Mouse (Mus musculus) forebrain, embryonic 11.5 days (tissue): ENCODE results near the gene Ddx23. TPM values are rescaled to one million over a fixed set of nuclear protein-coding genes. Genes with fewer than 3 reads are reported as not detected.

Experiments used
- ATAC-seq: fragments of 200-750 bp; cut with Nextera tagmentation; replicated peaks from 2 replicates; pipeline ENCODE4 v1.8.0; 2017; ENCODE audit warnings: moderate TSS enrichment; ENCODE audit not compliant: low FRiP score
- DNase-seq: peaks from one replicate; pipeline ENCODE4 v3.0.0-alpha.2; 2017; ENCODE audit warnings: low spot score
- H3K27ac ChIP-seq: fragments of 300-500 bp; sonication (generic); 2 replicates; pipeline ENCODE4 v1.5.1; 2014; ENCODE audit warnings: low read depth, low read length
- H3K27me3 ChIP-seq: fragments of 300-500 bp; sonication (generic); 2 replicates; pipeline ENCODE4 v1.6.1; 2014; ENCODE audit warnings: mild to moderate bottlenecking, low read length, mixed read lengths; ENCODE audit not compliant: control insufficient read depth, insufficient read depth
- H3K36me3 ChIP-seq: fragments of 300-500 bp; sonication (generic); 2 replicates; pipeline ENCODE4 v1.6.1; 2014; ENCODE audit warnings: mild to moderate bottlenecking, low read length, moderate library complexity, mixed read lengths; ENCODE audit not compliant: control insufficient read depth, insufficient read depth
- H3K4me1 ChIP-seq: fragments of 300-500 bp; sonication (generic); replicated peaks from 2 replicates; pipeline ENCODE4 v1.6.1; 2014; ENCODE audit warnings: low read length, mixed read lengths; ENCODE audit not compliant: control insufficient read depth, insufficient read depth
- H3K4me2 ChIP-seq: fragments of 300-500 bp; sonication (generic); 2 replicates; pipeline ENCODE4 v1.6.1; 2014; ENCODE audit warnings: low read depth, mild to moderate bottlenecking, low read length, moderate library complexity, mixed read lengths; ENCODE audit not compliant: severe bottlenecking
- H3K4me3 ChIP-seq: fragments of 300-500 bp; sonication (generic); 2 replicates; pipeline ENCODE4 v1.5.1; 2014; ENCODE audit warnings: low read depth, low read length
- H3K9ac ChIP-seq: fragments of 300-500 bp; sonication (generic); 2 replicates; pipeline ENCODE4 v1.6.1; 2014; ENCODE audit warnings: low read length
- H3K9me3 ChIP-seq: fragments of 300-500 bp; sonication (generic); 2 replicates; pipeline ENCODE4 v1.6.1; 2016; ENCODE audit warnings: low read length, mixed read lengths; ENCODE audit not compliant: control insufficient read depth
- WGBS: fragments of 180-500 bp; shearing (Covaris S2); extraction: QIAGEN DNeasy Blood & Tissue Kit; methylation state at CpG from one replicate; pipeline ENCODE4 v1.1.7; 2014; 5-methylcytosine and 5-hydroxymethylcytosine counted together
- polyA plus RNA-seq: library from polyadenylated mRNA; unstranded; fragments of >200 nt; fragmentation: Nextera tagmentation; extraction: Ambion mirVana; gene quantifications from 2 replicates; pipeline ENCODE4 v1.2.1, GENCODE M21; 2014

The Ddx23 gene
- polyA plus RNA-seq, 1 experiment from 2014 or later, result 24.2 TPM

DNA sequence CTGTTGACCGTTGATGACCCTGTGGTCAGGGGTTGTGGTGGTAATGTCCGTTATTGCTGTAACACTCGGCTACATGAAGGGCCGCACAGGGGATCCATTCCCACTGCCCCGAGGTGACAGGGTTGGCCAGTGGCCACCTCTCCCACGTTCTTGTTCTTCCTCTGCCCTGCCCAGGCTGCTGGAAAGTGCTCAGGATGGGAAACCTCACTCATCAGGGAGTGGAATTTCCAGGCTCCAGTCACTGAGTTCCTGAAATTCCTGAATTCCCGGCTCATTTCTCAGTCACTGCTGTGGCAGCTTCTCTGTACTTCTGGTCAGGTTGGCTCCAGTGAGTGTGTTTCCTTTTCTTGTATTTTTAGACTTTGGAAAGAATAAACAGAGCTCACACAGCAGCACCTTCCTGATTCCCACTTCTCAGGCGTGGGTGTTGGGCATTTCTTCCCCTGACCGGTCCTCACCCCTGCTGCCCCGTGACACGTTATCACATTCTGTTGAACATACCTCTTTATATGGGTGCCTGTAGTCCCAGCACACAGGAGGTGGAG is 29.5 kb upstream of the Ddx23 start:
- no peak overlapping the region for H3K27ac ChIP-seq
- peaks cover 13% of the 10 kb centered on the region for H3K4me1 ChIP-seq
- H3K36me3 ChIP-seq, result no peaks in the 10 kb centered on the region
- no peak for ATAC-seq
- 57% methylated on average over 11 of the region's 11 CpGs for WGBS
- no peak overlapping the region for H3K4me2 ChIP-seq
- no peaks in the 10 kb centered on the region for H3K9me3 ChIP-seq
- no peak overlapping the region for H3K9ac ChIP-seq
- no peaks in the 10 kb centered on the region for H3K27me3 ChIP-seq
- DNase-seq, result no peak
- no peak overlapping the region for H3K4me3 ChIP-seq

GRCm38 (mm10) chr15:98691486-98692147 is 28.9 kb upstream of the Ddx23 start:
- WGBS, result 4% methylated on average over 7 of the region's 7 CpGs
- Histone ChIP-seq H3K27me3 (no peaks in the 10 kb centered on the region), H3K9ac (no peak overlapping the region), H3K4me1 (peaks cover 13% of the 10 kb centered on the region), H3K36me3 (no peaks in the 10 kb centered on the region), H3K4me2 (peak overlapping the region; percentile 22), H3K9me3 (no peaks in the 10 kb centered on the region), H3K27ac (peak overlapping the region; percentile 26; the same call in 1 of the 2 replicates), H3K4me3 (no peak overlapping the region)
- ATAC-seq (peak; percentile 80), DNase-seq (peak; percentile 73)

DNA sequence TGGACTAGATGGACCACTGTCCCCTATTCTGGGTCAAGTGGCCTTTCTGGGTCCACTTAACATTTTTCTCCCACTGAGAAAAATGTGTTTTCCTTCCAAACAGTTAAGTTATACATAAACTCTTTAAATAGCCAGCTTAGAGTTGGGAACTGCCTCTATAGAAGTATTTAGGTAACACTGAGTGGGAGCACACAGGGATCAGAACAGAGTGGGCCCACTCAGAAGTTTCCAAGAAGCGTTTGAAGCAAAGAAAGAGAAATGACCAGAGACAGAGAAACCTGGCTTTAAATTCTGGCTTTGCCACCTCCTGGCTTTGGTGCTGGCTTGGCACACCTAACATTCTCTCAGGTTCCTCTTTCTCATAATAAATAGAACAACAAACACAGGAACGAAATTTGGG is 27.0 kb upstream of the Ddx23 start:
- Histone ChIP-seq H3K36me3 (no peaks in the 10 kb centered on the region), H3K9ac (no peak overlapping the region), H3K27me3 (no peaks in the 10 kb centered on the region), H3K4me3 (no peak overlapping the region), H3K27ac (no peak overlapping the region), H3K9me3 (no peaks in the 10 kb centered on the region), H3K4me2 (no peak overlapping the region), H3K4me1 (peaks cover 13% of the 10 kb centered on the region)
- no peak for ATAC-seq
- no peak for DNase-seq
- 88% methylated on average over 2 of the region's 2 CpGs for WGBS

DNA sequence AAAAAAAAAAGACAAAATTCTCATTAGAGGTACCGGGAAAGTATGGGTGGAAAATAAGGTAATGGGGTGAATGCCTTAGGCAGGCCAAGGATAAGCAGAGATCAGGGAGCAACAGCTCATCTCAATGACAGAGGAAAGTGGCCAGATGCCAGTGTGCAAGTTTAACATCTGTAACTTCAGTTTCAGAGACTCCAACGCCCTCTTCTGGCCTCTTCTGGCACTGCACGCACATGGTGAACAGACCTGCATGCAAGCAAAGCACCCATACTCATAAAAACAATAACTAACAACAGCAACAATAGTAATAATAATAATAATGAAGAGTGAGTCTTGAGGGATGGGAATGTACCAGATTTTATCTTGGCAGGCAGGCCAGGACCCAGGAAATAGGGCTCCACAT is 23.2 kb upstream of the Ddx23 start:
- DNase-seq (no peak), ATAC-seq (no peak)
- Histone ChIP-seq H3K27ac (no peak overlapping the region), H3K4me1 (peaks cover 5% of the 10 kb centered on the region; the same call in 1 of the 2 replicates), H3K27me3 (no peaks in the 10 kb centered on the region), H3K4me3 (no peak overlapping the region), H3K36me3 (no peaks in the 10 kb centered on the region), H3K4me2 (no peak overlapping the region), H3K9ac (no peak overlapping the region), H3K9me3 (no peaks in the 10 kb centered on the region)
- 70% methylated on average over 3 of the region's 3 CpGs for WGBS

DNA sequence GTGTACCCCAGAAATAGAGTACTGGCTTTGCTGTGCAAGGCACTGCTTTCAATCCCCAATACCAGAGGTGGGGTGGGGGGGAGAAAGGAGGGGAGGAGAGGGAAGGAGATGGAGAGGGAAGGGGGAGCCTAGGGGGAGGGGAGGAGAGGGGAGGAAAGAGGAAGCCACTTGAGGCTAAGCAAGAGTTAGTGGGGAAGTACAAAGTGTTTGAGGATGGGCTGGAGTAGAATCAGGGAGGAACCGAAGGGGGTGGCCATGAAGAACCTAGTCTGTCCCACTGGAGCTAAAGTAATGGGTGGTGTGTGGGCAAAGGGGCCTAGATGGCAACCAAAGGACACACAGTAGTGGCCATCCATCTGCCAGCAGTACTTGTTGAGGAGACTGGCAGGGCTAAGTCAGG is 21.1 kb upstream of the Ddx23 start:
- H3K36me3 ChIP-seq, result no peaks in the 10 kb centered on the region

DNA sequence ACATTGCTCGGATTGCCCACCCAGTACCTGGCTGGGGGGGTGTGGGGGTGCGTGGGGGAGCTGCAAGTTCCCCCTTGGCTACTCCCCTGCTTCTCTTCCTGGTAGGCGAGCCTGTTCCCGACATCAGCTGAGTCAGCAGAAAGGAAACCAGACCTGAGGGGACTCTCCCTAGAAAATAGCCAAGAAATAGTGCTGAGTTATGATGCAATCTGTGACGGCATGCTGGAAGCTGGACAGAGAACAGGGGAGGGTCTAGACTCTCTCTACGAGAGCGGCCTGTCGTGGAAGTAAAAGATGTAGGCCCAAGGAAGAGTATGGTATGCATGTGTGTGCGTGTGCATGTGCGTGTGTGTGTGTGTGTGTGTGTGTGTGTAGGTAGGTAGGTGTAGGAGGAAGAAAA is 20.5 kb upstream of the Ddx23 start:
- WGBS, result 84% methylated on average over 10 of the region's 10 CpGs

More for the DNA sequence above, 21.1 kb upstream of the Ddx23 start:
- no peak for DNase-seq
- Histone ChIP-seq H3K4me2 (no peak overlapping the region), H3K4me3 (no peak overlapping the region), H3K27ac (no peak overlapping the region), H3K9me3 (no peaks in the 10 kb centered on the region), H3K27me3 (no peaks in the 10 kb centered on the region; the same call in 1 of the 2 replicates), H3K9ac (no peak overlapping the region), H3K4me1 (no peaks in the 10 kb centered on the region)
- ATAC-seq, result no peak
- WGBS, result 94% methylated on average over 1 of the region's 1 CpGs

DNA sequence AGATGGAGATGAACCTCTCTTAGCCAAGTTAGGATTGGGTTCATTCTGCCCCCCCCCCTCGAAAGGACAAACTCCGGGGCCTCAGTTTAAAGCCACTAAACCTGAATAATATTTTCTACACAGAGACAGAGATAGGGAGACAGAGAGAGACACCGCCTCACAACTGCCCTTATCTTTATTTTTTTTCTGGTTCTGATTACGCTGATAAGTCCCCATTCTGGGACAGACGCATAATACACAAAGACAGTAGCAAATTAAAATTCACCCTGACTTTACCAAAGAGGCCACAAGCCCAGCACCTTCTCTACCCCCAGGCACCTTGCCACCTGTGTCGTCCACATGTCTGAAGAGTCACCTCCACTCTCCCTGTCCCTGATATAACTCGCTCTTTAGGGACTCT is 18.9 kb upstream of the Ddx23 start:
- Histone ChIP-seq H3K4me3 (no peak overlapping the region), H3K9ac (no peak overlapping the region), H3K9me3 (no peaks in the 10 kb centered on the region), H3K4me1 (peaks cover 6% of the 10 kb centered on the region; the same call in 1 of the 2 replicates), H3K4me2 (no peak overlapping the region), H3K36me3 (no peaks in the 10 kb centered on the region), H3K27ac (no peak overlapping the region), H3K27me3 (peaks cover 6% of the 10 kb centered on the region)
- no peak for DNase-seq
- no peak for ATAC-seq
- 89% methylated on average over 7 of the region's 7 CpGs for WGBS

More for the DNA sequence above, 20.5 kb upstream of the Ddx23 start:
- no peaks in the 10 kb centered on the region; the same call in 1 of the 2 replicates for H3K27me3 ChIP-seq
- no peak overlapping the region for H3K4me3 ChIP-seq
- no peaks in the 10 kb centered on the region for H3K36me3 ChIP-seq
- no peaks in the 10 kb centered on the region for H3K4me1 ChIP-seq
- ATAC-seq, result no peak
- no peak overlapping the region for H3K4me2 ChIP-seq
- no peak for DNase-seq
- H3K9me3 ChIP-seq, result no peaks in the 10 kb centered on the region
- no peak overlapping the region for H3K27ac ChIP-seq
- H3K9ac ChIP-seq, result no peak overlapping the region

DNA sequence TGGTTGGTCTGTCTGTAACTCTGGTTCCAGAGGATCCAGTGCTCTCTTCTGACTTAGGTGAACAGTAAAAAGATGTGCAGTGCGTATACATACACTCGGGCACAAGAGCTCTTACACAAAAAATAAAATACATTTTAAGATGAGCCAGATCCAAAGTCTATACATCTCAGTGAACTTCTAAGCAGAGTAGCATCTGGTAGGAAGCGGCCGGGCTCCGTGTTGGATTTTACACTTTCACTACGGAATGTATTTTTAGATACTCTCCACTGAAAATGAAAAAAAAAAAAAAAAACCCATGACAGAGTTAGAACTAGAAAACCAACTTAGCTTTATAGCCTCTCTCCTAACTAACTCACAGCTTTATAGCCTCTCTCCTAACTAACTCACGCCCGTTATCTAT is 18.0 kb upstream of the Ddx23 start:
- ATAC-seq (no peak), DNase-seq (no peak)
- 94% methylated on average over 8 of the region's 8 CpGs for WGBS
- H3K4me2 ChIP-seq, result no peak overlapping the region
- H3K27ac ChIP-seq, result no peak overlapping the region
- H3K9ac ChIP-seq, result no peak overlapping the region
- H3K4me1 ChIP-seq, result peaks cover 12% of the 10 kb centered on the region; the same call in 1 of the 2 replicates
- H3K36me3 ChIP-seq, result no peaks in the 10 kb centered on the region
- H3K27me3 ChIP-seq, result peaks cover 12% of the 10 kb centered on the region
- no peak overlapping the region for H3K4me3 ChIP-seq
- H3K9me3 ChIP-seq, result no peaks in the 10 kb centered on the region

GRCm38 (mm10) chr15:98677977-98678376 is 15.3 kb upstream of the Ddx23 start:
- Histone ChIP-seq H3K36me3 (no peaks in the 10 kb centered on the region), H3K27ac (no peak overlapping the region), H3K4me2 (no peak overlapping the region), H3K27me3 (peaks cover 22% of the 10 kb centered on the region), H3K9me3 (no peaks in the 10 kb centered on the region), H3K4me3 (no peak overlapping the region), H3K4me1 (peaks cover 25% of the 10 kb centered on the region), H3K9ac (no peak overlapping the region)
- DNase-seq (no peak), ATAC-seq (no peak)
- WGBS, result 70% methylated on average over 7 of the region's 7 CpGs
